Mouse (Mus musculus) right cerebral cortex, adult 2 months (tissue): ENCODE results near the gene Gm4779.
"Not testable (repeated sequence)": the region's sequence is repeated elsewhere in the genome, so short reads cannot be mapped to it uniquely, and the experiment has no call there.

Source experiments
- DNase-seq, 2 experiments: peaks; one replicate each; pipeline ENCODE4 v3.0.0; 2021 to 2022; ENCODE audit warnings: low spot score in 2 of 2

The Gm4779 gene

GRCm38 (mm10) chrX:101794342-101794741 is at the start of gene Gm4779, which contains the start of gene 8030474K03Rik:
Gm4779 (minus strand) TSS chrX:101794423.
8030474K03Rik (plus strand) TSS chrX:101794656.
- DNase-seq = no peak

GRCm38 (mm10) chrX:101819980-101820379 is 25.8 kb upstream of the Gm4779 start:
- DNase-seq = not testable (repeated sequence)

GRCm38 (mm10) chrX:101819163-101819562 is 24.9 kb upstream of the Gm4779 start:
- DNase-seq = peak; percentile 3 to 5

GRCm38 (mm10) chrX:101811750-101812149 is 17.5 kb upstream of the Gm4779 start:
- DNase-seq = no peak

GRCm38 (mm10) chrX:101805512-101805911 is 11.3 kb upstream of the Gm4779 start:
- peak; percentile 7 to 11 for DNase-seq

- peak; percentile 64 to 66 for DNase-seq
Observed at GRCm38 (mm10) chrX:101791551-101791950, 2.7 kb downstream of the Gm4779 start.

GRCm38 (mm10) chrX:101772035-101772434 is 22.2 kb downstream of the Gm4779 start:
- DNase-seq = peak; percentile 57 to 71

GRCm38 (mm10) chrX:101770307-101770706 is 23.9 kb downstream of the Gm4779 start:
- DNase-seq = no peak

GRCm38 (mm10) chrX:101769478-101769877 is 24.7 kb downstream of the Gm4779 start:
- no peak for DNase-seq

GRCm38 (mm10) chrX:101767280-101767679 is 26.9 kb downstream of the Gm4779 start:
- DNase-seq = no peak

GRCm38 (mm10) chrX:101765111-101765510 is 29.1 kb downstream of the Gm4779 start:
- peak; percentile 41 to 57 for DNase-seq

GRCm38 (mm10) chrX:101764621-101765020 is 29.6 kb downstream of the Gm4779 start:
- DNase-seq = no peak

GRCm38 (mm10) chrX:101754478-101754877 is 39.7 kb downstream of the Gm4779 start:
- DNase-seq = peak; percentile 57 to 68

GRCm38 (mm10) chrX:101750144-101750543 is 44.1 kb downstream of the Gm4779 start:
- DNase-seq = no peak

- DNase-seq = no peak
Observed at GRCm38 (mm10) chrX:101741064-101741433, 53.2 kb downstream of the Gm4779 start.

- DNase-seq = peak; percentile 33 to 35
Observed at GRCm38 (mm10) chrX:101740335-101741063, 53.7 kb downstream of the Gm4779 start.
